Mouse (Mus musculus) adrenal gland, postnatal 14 days (tissue): ENCODE measurements around the gene Tdp2. TPM values are rescaled to one million over a fixed set of nuclear protein-coding genes. Genes with fewer than 3 reads are reported as not detected.

Source experiments
- DNase-seq: peaks from one replicate; pipeline ENCODE4 v3.0.0; 2021; ENCODE audit warnings: mixed read lengths
- long read RNA-seq, 2 experiments: library from polyadenylated mRNA; stranded (forward); transcript quantifications; one replicate each; pipeline ENCODE4 v2.0.0; 2021
- total RNA-seq: library from RNA; stranded (reverse); gene quantifications from 2 replicates; pipeline ENCODE4 v1.2.3, GENCODE M21; 2021

The Tdp2 gene
- total RNA-seq = 24.3 and 26.0 TPM in 2 replicates
- long read RNA-seq, experiment 1, transcript Tdp2-201 (7 exons, 1,957 nt) = major isoform, 34 of 41 reads
- long read RNA-seq, experiment 1, partial matches to known transcripts = 1 of 41 reads
- long read RNA-seq, experiment 1, other reads (novel, unspliced or antisense) = 6 of 41 reads
- long read RNA-seq, experiment 2, transcript Tdp2-201 (7 exons, 1,957 nt) = major isoform, 26 of 34 reads
- long read RNA-seq, experiment 2, partial matches to known transcripts = 1 of 34 reads
- long read RNA-seq, experiment 2, other reads (novel, unspliced or antisense) = 7 of 34 reads

GRCm38 (mm10) chr13:24831353-24832130 lies at the start of gene Tdp2, which contains the start of gene Acot13:
Tdp2 (plus strand) TSS chr13:24831679.
Acot13 (minus strand) TSS chr13:24831540.
- DNase-seq = peak; percentile 98

GRCm38 (mm10) chr13:24781916-24782315 lies 49.6 kb upstream of the Tdp2 start:
- peak; percentile 75 for DNase-seq

GRCm38 (mm10) chr13:24786014-24786490 lies 45.4 kb upstream of the Tdp2 start:
- peak; percentile 30 for DNase-seq

- no peak for DNase-seq
These were observed 44.0 kb upstream of the Tdp2 start for GRCm38 (mm10) chr13:24787477-24787876.

- peak; percentile 47 for DNase-seq
These were observed 40.1 kb upstream of the Tdp2 start for GRCm38 (mm10) chr13:24791349-24791748.

- peak; percentile 48 for DNase-seq
These were observed 39.0 kb upstream of the Tdp2 start for GRCm38 (mm10) chr13:24792411-24793045.

GRCm38 (mm10) chr13:24798686-24799085 lies 32.8 kb upstream of the Tdp2 start:
- DNase-seq = no peak

- peak; percentile 21 for DNase-seq
These were observed 32.1 kb upstream of the Tdp2 start for GRCm38 (mm10) chr13:24799378-24799777.

- DNase-seq = peak; percentile 75
These were observed 31.4 kb upstream of the Tdp2 start for GRCm38 (mm10) chr13:24799925-24800673.

GRCm38 (mm10) chr13:24800674-24801307 lies 30.7 kb upstream of the Tdp2 start:
- peak; percentile 99 for DNase-seq

GRCm38 (mm10) chr13:24801308-24801921 lies 30.1 kb upstream of the Tdp2 start, which contains the start of gene BC005537:
BC005537 (plus strand) TSS chr13:24801657.
- DNase-seq = peak; percentile 80

- peak; percentile 62 for DNase-seq
These were observed 29.3 kb upstream of the Tdp2 start for GRCm38 (mm10) chr13:24802131-24802691.

- DNase-seq = no peak
These were observed 28.3 kb upstream of the Tdp2 start for GRCm38 (mm10) chr13:24803196-24803595.

GRCm38 (mm10) chr13:24806079-24806478 lies 25.4 kb upstream of the Tdp2 start:
- peak; percentile 57 for DNase-seq

GRCm38 (mm10) chr13:24812521-24812920 lies 19.0 kb upstream of the Tdp2 start:
- DNase-seq = no peak

- no peak for DNase-seq
These were observed 16.9 kb upstream of the Tdp2 start for GRCm38 (mm10) chr13:24814616-24815015.

GRCm38 (mm10) chr13:24816125-24817092 lies 15.1 kb upstream of the Tdp2 start:
- DNase-seq = peak; percentile 11

GRCm38 (mm10) chr13:24819931-24820330 lies 11.5 kb upstream of the Tdp2 start:
- no peak for DNase-seq

- DNase-seq = peak; percentile 19
These were observed 8.7 kb upstream of the Tdp2 start for GRCm38 (mm10) chr13:24822663-24823343.
